Mouse (Mus musculus) brain, embryonic 14.5 days (tissue): ENCODE measurements at regions not wholly inside any gene's neighbourhood (a gene's known extent, or its start where the extent isn't known, plus 50 kb on each side); places are given as distances from the start of the nearest gene placed in this dataset.

ENCODE experiments used
- CTCF ChIP-seq: fragments of 200-500 bp; IDR thresholded peaks from 2 replicates; pipeline ENCODE4 v1.5.1; 2012; ENCODE audit warnings: inconsistent platforms, mild to moderate bottlenecking, moderate library complexity, borderline replicate concordance; ENCODE audit not compliant: insufficient read depth, insufficient read length; ENCODE audit errors: extremely low read depth
- POLR2A ChIP-seq: fragments of 200-500 bp; IDR thresholded peaks from 2 replicates; pipeline ENCODE4 v1.6.1; 2012; ENCODE audit warnings: mild to moderate bottlenecking, inconsistent platforms, borderline replicate concordance; ENCODE audit not compliant: poor library complexity, insufficient read depth, insufficient read length, severe bottlenecking; ENCODE audit errors: extremely low read depth

GRCm38 (mm10) chr12:35392111-35392510 is 142.7 kb downstream of the Ahr start:
- no peak for TF ChIP-seq CTCF
- no peak for TF ChIP-seq POLR2A
